Mouse (Mus musculus): ENCODE measurements around the gene Dnmt3l. TPM values are rescaled to one million over a fixed set of nuclear protein-coding genes. Genes with fewer than 3 reads are reported as not detected.
"Not testable (repeated sequence)": the region's sequence is repeated elsewhere in the genome, so short reads cannot be mapped to it uniquely, and the experiment has no call there.

Dnmt3l gene
- polyA plus RNA-seq, 1 experiment = 179 TPM

DNA sequence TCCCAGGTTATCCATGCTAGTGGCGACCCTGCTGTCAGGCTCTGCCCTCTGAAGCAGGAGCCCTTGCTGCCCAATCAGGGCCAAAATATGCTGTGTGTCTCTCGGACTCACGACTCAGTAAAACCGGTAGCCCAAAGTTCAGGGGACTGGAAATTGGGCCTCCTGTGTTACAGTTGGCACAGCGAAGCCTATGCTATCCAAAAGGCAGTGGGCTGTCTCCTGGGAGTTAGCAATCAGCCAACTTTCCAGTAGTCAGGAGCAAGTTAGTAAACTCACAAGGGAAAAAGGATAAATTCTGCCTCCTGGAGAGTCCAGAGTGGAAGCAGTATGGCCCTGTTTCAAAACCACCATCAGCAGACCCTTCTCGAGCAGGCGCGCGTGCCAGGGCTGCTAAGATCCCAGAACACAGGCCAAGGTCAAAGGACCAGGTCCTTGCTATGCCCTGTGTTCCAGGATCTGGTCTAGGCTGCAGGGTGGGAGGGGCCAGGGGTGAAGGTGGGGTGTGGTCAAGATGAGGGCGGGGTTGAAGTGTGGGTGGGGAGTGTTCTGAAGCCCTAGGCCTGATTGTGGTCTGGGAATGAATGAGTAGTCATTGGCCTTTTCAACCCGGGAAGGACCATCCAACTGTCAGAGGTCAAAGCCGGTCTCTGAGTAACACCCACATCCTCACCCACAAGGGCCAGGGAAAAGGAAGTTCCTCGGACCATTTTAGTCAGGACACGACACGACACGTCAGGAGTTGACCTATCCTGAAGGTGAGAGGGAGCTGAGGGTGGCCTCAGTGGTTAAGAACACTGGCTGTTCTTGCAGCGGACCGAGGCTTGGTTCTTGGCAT is 28.9 kb upstream of the Dnmt3l start:
- no peaks in the 10 kb centered on the region for H3K9me3 ChIP-seq (replicated peaks; ENCODE audit: control insufficient read depth, insufficient read depth, low read length, poor library complexity, severe bottlenecking)
- H3K4me3 ChIP-seq (ENCODE audit: low read depth, low read length) = no peak overlapping the region
- TF ChIP-seq CTCF (IDR thresholded peaks at IDR 0.05; ENCODE audit: low read depth, low read length) = no peak
- 0 out of 2 replicates have a peak, but pooled peaks have one; percentile 6 for TF ChIP-seq EP300 (IDR thresholded peaks at IDR 0.05; ENCODE audit: insufficient read depth, low read depth, low read length)
- H3K27ac ChIP-seq (ENCODE audit: insufficient read depth, low read length) = no peak overlapping the region; the same call in 1 of the 2 replicates
- H3K36me3 ChIP-seq (ENCODE audit: control insufficient read depth, insufficient read depth, low read length, poor library complexity, severe bottlenecking) = no peaks in the 10 kb centered on the region
- H3K9ac ChIP-seq (ENCODE audit: low read depth, poor library complexity, severe bottlenecking) = no peak overlapping the region
- H3K4me1 ChIP-seq (ENCODE audit: control insufficient read depth, insufficient read depth, low read length) = peaks cover 2% of the 10 kb centered on the region
- no peaks in the 10 kb centered on the region for H3K27me3 ChIP-seq (ENCODE audit: control insufficient read depth, insufficient read depth, low read length, poor library complexity, severe bottlenecking)

DNA sequence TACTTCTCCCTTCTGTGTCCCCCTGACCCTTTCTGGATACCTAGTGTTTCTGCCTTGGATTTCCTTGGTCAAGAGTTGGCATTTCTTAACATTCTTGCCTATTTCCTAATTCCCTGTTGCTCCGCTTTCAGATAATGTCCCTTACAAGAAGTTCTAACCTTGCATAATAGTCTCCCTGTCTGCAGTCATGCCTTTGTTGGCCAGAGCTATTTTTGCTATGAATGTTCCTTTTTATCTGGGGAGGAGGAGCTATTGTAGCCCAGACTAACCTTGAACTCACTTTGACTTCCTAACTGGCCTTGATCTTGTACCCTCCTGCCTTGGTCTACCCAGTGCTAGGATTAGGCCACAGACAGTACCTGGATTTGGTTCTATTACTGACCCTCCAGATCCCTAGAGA is 26.3 kb upstream of the Dnmt3l start:
- no peak overlapping the region for H3K9ac ChIP-seq (ENCODE audit: low read depth, poor library complexity, severe bottlenecking)
- no peak overlapping the region for H3K4me3 ChIP-seq (ENCODE audit: low read depth, low read length)
- H3K27me3 ChIP-seq (ENCODE audit: control insufficient read depth, insufficient read depth, low read length, poor library complexity, severe bottlenecking) = no peaks in the 10 kb centered on the region
- TF ChIP-seq POLR2A (IDR thresholded peaks at IDR 0.05; ENCODE audit: insufficient read depth, low read length) = no peak
- no peak for TF ChIP-seq CTCF (IDR thresholded peaks at IDR 0.05; ENCODE audit: low read depth, low read length)
- TF ChIP-seq EP300 (IDR thresholded peaks at IDR 0.05; ENCODE audit: insufficient read depth, low read depth, low read length) = no peak
- no peaks in the 10 kb centered on the region for H3K36me3 ChIP-seq (ENCODE audit: control insufficient read depth, insufficient read depth, low read length, poor library complexity, severe bottlenecking)
- H3K27ac ChIP-seq (ENCODE audit: insufficient read depth, low read length) = no peak overlapping the region
- peaks cover 2% of the 10 kb centered on the region for H3K4me1 ChIP-seq (ENCODE audit: control insufficient read depth, insufficient read depth, low read length)
- peaks cover 6% of the 10 kb centered on the region for H3K9me3 ChIP-seq (replicated peaks; ENCODE audit: control insufficient read depth, insufficient read depth, low read length, poor library complexity, severe bottlenecking)

DNA sequence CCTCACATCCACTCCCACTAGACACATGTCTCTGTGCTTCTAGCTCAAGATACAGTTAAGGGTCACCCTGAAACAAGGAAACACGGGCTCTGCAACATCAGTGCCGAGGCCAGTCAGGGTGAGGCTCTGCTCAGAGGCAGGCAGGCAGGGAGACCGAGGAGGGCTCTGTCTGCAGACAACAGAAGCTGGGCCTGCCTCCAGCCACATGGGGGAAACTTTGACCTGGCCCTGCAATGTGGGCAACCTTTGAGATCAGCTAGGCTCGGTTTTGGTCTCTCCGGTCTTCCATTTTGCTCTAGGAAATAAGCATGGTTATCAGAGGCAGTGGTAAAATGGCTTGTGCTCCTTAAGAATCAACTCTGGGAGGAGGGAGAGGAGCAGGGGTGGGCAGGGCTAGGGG is 25.4 kb upstream of the Dnmt3l start:
- TF ChIP-seq EP300 (IDR thresholded peaks at IDR 0.05; ENCODE audit: insufficient read depth, low read depth, low read length) = no peak
- TF ChIP-seq CTCF (IDR thresholded peaks at IDR 0.05; ENCODE audit: low read depth, low read length) = no peak
- no peak for TF ChIP-seq POLR2A (IDR thresholded peaks at IDR 0.05; ENCODE audit: insufficient read depth, low read length)
- no peak overlapping the region for H3K27ac ChIP-seq (ENCODE audit: insufficient read depth, low read length)
- H3K4me1 ChIP-seq (ENCODE audit: control insufficient read depth, insufficient read depth, low read length) = peaks cover 2% of the 10 kb centered on the region
- no peaks in the 10 kb centered on the region for H3K27me3 ChIP-seq (ENCODE audit: control insufficient read depth, insufficient read depth, low read length, poor library complexity, severe bottlenecking)
- H3K4me3 ChIP-seq (ENCODE audit: low read depth, low read length) = no peak overlapping the region
- H3K36me3 ChIP-seq (ENCODE audit: control insufficient read depth, insufficient read depth, low read length, poor library complexity, severe bottlenecking) = no peaks in the 10 kb centered on the region
- no peak overlapping the region for H3K9ac ChIP-seq (ENCODE audit: low read depth, poor library complexity, severe bottlenecking)
- H3K9me3 ChIP-seq (replicated peaks; ENCODE audit: control insufficient read depth, insufficient read depth, low read length, poor library complexity, severe bottlenecking) = peaks cover 6% of the 10 kb centered on the region

DNA sequence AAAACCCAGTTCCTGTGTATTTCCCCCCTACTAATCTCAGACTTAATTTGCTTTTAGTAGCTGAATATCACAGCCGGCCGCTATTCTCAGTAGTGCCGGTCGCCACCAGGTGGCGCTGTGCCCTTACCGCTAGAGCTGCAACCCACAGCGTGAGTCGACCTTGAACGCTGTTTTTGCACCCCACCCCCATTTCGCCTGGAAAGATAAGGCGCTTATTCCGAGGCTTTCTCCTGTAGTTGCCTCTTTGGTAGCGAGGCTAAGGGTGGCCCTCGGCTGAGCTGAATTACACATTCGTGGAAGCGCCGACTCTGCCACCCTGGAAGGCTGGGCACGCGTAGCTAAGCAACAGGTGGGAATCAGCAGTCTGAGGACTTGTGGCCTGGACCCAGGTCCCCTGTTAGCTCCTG is 22.9 kb upstream of the Dnmt3l start:
- no peaks in the 10 kb centered on the region for H3K4me1 ChIP-seq (ENCODE audit: control insufficient read depth, insufficient read depth, low read length)
- H3K9me3 ChIP-seq (replicated peaks; ENCODE audit: control insufficient read depth, insufficient read depth, low read length, poor library complexity, severe bottlenecking) = peaks cover 6% of the 10 kb centered on the region
- no peaks in the 10 kb centered on the region for H3K36me3 ChIP-seq (ENCODE audit: control insufficient read depth, insufficient read depth, low read length, poor library complexity, severe bottlenecking)
- H3K9ac ChIP-seq (ENCODE audit: low read depth, poor library complexity, severe bottlenecking) = no peak overlapping the region
- no peak overlapping the region for H3K27ac ChIP-seq (ENCODE audit: insufficient read depth, low read length)
- no peaks in the 10 kb centered on the region for H3K27me3 ChIP-seq (ENCODE audit: control insufficient read depth, insufficient read depth, low read length, poor library complexity, severe bottlenecking)
- no peak overlapping the region for H3K4me3 ChIP-seq (ENCODE audit: low read depth, low read length)
- TF ChIP-seq EP300 (IDR thresholded peaks at IDR 0.05; ENCODE audit: insufficient read depth, low read depth, low read length) (no peak), CTCF (IDR thresholded peaks at IDR 0.05; ENCODE audit: low read depth, low read length) (peak; percentile 87)

DNA sequence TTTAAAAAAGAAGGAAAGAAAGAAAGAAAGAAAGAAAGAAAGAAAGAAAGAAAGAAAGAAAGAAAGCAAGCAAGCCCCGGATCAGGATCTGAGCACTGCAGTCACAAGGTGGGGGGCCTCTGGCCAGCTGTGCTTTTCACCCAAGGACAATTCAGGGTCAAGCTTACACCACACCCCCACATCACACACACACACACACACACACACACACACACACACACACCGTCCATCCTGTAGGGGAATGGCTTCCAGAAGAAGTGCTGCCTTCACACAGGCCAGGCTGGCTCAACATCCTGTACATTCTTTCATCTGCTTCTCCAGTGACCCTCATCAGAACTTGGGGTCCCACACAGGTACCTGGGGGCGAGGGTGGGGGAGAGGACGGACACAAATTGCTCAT is 22.5 kb upstream of the Dnmt3l start:
- Histone ChIP-seq H3K27me3 (ENCODE audit: control insufficient read depth, insufficient read depth, low read length, poor library complexity, severe bottlenecking) (no peaks in the 10 kb centered on the region), H3K27ac (ENCODE audit: insufficient read depth, low read length) (no peak overlapping the region), H3K9ac (ENCODE audit: low read depth, poor library complexity, severe bottlenecking) (no peak overlapping the region), H3K9me3 (replicated peaks; ENCODE audit: control insufficient read depth, insufficient read depth, low read length, poor library complexity, severe bottlenecking) (peaks cover 6% of the 10 kb centered on the region), H3K4me1 (ENCODE audit: control insufficient read depth, insufficient read depth, low read length) (no peaks in the 10 kb centered on the region), H3K36me3 (ENCODE audit: control insufficient read depth, insufficient read depth, low read length, poor library complexity, severe bottlenecking) (no peaks in the 10 kb centered on the region), H3K4me3 (ENCODE audit: low read depth, low read length) (no peak overlapping the region)
- TF ChIP-seq POLR2A (IDR thresholded peaks at IDR 0.05; ENCODE audit: insufficient read depth, low read length) (no peak), CTCF (IDR thresholded peaks at IDR 0.05; ENCODE audit: low read depth, low read length) (no peak), EP300 (IDR thresholded peaks at IDR 0.05; ENCODE audit: insufficient read depth, low read depth, low read length) (no peak)

DNA sequence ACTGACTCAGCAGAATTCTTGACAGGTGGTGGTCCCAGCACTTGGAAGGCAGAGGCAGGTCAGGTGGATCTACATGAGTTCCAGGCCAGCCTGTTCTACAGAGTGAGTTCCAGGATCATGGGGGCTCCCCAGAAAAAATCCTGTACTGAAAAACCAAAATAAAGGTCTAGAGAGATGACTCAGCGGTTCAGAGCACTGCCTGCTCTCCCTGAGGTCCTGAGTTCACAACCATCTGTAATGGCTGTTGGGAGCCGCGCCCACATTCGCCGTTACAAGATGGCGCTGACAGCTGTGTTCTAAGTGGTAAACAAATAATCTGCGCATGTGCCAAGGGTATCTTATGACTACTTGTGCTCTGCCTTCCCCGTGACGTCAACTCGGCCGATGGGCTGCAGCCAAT is 21.8 kb upstream of the Dnmt3l start:
- not testable (repeated sequence) for H3K36me3 ChIP-seq (ENCODE audit: control insufficient read depth, insufficient read depth, low read length, poor library complexity, severe bottlenecking); H3K27ac ChIP-seq (ENCODE audit: insufficient read depth, low read length); H3K4me3 ChIP-seq (ENCODE audit: low read depth, low read length); H3K9ac ChIP-seq (ENCODE audit: low read depth, poor library complexity, severe bottlenecking); H3K4me1 ChIP-seq (ENCODE audit: control insufficient read depth, insufficient read depth, low read length); H3K27me3 ChIP-seq (ENCODE audit: control insufficient read depth, insufficient read depth, low read length, poor library complexity, severe bottlenecking); H3K9me3 ChIP-seq (replicated peaks; ENCODE audit: control insufficient read depth, insufficient read depth, low read length, poor library complexity, severe bottlenecking)

DNA sequence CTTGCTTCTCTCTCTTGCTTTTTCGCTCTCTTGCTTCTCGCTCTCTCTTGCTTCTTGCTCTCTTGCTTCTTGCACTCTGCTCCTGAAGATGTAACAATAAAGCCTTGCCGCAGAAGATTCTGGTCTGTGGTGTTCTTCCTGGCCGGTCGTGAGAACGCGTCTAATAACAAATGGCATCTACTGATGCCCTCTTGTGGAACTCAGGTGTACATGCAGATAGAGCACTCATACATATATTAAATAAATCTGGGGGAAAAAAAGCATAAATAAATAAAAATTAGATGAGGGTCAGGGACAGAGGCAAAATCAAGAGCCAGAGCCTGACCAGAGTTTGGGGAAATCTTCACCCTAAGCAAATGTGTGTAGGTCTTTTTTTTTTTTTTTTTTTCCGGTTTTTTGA is 16.3 kb upstream of the Dnmt3l start:
- not testable (repeated sequence) for H3K27ac ChIP-seq (ENCODE audit: insufficient read depth, low read length); H3K36me3 ChIP-seq (ENCODE audit: control insufficient read depth, insufficient read depth, low read length, poor library complexity, severe bottlenecking); H3K4me1 ChIP-seq (ENCODE audit: control insufficient read depth, insufficient read depth, low read length); H3K9me3 ChIP-seq (replicated peaks; ENCODE audit: control insufficient read depth, insufficient read depth, low read length, poor library complexity, severe bottlenecking); H3K4me3 ChIP-seq (ENCODE audit: low read depth, low read length); H3K9ac ChIP-seq (ENCODE audit: low read depth, poor library complexity, severe bottlenecking); H3K27me3 ChIP-seq (ENCODE audit: control insufficient read depth, insufficient read depth, low read length, poor library complexity, severe bottlenecking)
